Mouse (Mus musculus): Measurements from ENCODE around the gene Colgalt2.
A peak's percentile ranks its signal among the peaks of the same experiment; 100 is the strongest.
"Not testable (repeated sequence)": the region's sequence is repeated elsewhere in the genome, so short reads cannot be mapped to it uniquely, and the experiment has no call there.

The Colgalt2 gene

DNA sequence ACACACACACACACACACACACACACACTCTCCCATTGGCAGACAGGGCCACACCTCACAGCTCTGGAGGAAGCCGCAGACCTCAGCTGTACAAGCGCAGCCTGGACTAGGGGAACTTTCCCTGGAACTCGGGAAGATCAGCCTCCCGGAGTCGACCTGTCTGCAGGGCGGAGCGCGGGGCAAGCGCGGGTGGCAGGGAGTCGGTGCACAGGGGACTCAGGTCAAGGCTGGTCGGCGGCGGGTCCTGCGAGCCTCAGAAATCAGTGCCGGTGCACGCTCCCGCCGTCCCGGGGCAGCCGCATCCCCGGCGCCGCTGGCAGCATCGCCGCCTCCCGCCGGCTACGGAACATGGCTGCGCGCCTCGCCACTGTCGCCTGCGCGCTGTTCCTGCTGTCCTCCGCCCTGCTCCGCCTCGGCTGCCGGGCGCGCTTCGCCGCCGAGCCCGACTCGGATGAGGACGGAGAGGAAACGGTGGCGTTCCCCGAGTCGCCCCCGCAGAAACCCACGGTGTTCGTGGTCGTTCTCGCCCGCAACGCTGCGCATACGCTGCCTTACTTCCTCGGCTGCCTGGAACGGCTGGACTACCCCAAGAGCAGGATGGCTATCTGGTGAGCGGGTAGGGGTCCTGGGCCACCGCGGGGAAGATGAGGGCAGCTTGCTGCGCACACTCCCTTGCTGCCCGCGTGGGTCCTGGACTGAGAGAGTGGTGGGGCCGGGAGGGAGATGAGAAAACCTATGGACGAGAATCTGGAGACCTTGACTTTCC is at the start of gene Colgalt2:
Gene Colgalt2, plus strand, starts transcription at position 41 of the 766 bp plus-strand sequence.
- DNase-seq (ENCODE audit: low spot score) = no peak

DNA sequence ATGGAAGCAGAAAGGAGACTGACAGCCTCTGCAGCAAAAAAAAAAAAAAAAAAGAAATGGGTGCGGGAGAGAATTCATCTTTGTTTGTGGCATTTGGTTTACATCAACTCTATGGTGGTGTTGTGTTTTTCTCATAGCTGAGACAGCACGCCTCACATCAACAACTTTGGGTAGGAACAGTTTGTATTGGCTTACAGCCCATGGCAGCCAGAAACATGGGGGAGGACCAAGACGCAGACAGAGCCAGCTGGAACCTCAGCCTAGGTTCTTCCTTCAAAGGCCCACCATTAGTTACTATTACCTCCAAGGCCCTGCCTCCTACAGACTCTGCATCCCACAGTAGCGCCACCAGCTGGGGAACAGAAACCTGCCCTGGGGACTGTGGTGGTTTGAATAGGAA is 42.9 kb upstream of the Colgalt2 start:
- no peak for DNase-seq (ENCODE audit: low spot score)

DNA sequence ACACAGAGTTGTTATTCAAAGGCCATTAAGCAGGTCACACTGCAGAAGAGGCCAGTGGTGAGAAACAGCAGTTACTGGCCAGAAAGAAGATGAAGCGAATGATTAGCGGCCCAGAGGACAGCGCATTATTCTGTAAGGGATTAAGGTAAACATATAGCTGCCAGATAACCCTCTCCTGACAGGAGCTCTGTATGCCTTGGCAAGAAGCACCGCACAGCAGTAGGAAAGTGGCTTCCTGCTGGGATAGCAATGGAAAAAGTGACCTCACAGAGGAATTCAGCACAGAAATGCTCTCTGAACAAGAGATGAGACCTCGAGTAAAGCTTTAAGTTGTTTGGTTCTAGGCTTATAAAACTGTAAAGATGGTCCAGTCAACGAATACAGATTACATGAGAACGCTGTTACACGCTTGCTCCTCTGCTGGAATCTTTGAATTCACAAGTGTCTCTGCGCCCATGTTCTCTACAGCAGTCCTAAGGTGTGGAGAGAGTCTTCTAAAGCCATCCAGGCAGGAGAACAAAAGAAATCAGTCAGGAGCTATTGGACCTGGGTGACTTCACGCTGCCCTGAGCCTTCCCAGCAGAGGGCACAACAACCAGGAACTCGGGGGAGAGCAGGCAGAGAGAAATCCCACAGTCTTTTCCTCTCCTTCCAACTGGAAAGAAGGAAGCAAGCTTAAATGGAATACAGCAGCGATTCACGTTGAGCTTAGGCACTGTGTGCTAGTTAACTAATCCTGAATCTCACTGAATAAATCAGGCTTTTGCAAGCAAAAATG is 31.1 kb upstream of the Colgalt2 start:
- DNase-seq (ENCODE audit: low spot score) = no peak

DNA sequence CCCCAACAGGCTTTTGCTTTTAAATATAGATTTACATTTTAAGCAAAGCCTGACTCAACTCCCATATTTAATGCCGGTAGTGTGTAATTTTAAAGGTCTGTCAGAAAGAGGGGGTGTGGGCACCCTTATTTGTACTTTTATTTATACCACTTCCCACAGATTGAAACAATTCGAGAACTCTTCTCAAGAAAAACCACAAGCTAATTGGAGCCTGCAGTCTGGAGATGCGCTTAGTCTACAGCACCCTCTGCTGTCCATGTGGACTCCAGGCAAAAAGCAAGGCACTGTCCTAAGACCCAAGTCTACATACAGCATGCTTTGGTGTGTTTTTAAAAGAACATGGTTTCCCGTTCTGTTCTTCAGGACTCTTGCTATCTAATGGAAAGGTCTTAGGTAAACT is 30.5 kb upstream of the Colgalt2 start:
- DNase-seq (ENCODE audit: low spot score) = peak; percentile 80

DNA sequence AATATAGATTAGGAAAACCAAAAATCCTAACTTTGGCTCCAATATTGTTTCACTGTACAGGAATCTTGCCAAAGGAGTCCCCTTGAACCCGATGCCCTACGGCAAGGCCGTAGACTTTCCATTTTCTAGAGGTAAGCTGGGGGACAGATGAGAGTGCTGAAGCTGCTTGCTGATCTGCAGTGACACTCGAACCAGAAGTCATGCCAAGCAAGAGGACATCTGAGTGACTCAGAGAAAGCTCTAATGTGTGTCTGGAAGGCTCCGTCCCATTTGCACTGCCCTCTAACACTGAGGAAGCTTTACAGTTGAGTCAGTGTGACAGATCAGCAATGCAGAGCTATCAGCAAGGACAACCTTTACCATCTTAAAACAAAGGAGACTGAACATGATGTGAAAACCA is 21.3 kb upstream of the Colgalt2 start:
- DNase-seq (ENCODE audit: low spot score) = no peak

DNA sequence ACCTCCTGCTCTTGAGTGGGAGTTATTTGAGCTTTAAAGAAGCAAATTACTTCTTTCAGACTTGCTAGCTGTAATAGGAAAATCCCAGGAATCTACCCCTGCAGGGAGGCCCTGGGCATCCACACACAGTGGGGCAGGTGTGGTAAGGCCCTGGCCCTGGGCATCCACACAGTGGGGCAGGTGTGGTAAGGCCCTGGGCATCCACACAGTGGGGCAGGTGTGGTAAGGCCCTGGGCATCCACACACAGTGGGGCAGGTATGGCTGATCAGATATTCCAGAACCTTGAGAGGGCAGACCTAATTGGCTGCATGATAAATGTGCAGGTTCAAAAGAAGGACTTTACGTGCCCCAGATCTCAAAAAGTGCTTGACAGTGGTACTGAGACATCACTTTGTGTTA is 15.0 kb upstream of the Colgalt2 start:
- no peak for DNase-seq (ENCODE audit: low spot score)

DNA sequence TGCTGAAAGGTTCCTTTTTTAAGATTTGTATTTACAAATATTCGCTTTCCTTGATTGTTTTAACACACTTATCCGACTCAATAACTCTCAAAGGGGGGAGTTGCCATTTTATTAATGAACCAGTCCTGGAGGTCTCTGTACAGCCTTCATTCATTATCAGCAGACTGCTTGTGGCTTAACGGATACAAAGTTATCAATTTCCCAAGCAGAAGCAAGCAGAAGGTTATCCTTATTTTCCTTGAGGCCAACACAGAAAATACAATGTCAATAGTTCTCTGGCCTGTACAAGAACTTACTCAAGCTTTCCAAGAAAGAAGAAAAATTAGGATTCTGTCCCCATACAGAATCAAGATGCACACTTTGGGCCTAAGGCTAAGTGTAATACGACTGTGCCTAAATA is 13.9 kb upstream of the Colgalt2 start:
- DNase-seq (ENCODE audit: low spot score) = not testable (repeated sequence)

DNA sequence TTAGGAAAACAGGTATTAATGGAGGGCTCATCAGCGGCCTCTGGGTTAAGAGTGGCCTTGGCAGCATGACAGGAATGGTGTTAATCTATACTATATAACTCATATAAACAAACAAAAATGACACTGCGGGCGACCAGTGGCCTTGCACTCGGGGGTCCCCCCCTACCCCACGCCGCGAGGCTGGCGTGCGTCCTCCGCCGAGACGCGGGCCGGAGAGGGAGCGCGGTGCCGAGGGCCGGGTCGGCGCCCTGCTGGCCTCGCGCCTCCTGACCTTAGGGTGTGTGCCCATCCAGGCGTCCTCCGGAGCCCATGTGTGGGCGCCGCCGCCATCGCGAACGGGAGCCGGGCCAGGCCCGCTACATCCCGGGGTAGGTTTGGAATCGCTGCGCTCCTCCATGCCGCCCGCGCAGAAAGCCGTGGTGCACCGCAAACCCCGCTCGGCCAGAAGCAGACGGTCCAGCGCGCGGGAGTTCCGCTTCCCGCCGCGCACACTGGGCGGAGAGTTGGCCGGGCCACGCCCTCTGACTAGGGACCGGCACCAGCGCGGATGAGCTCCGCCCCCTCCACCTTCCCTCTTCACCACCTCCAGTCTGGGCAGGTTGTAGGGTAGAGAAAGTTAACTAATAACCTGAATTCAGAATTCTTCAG is 13.3 kb upstream of the Colgalt2 start, which contains the start of gene Tsen15:
Gene Tsen15, minus strand, starts transcription at position 501 of the 648 bp plus-strand sequence.
- DNase-seq (ENCODE audit: low spot score) = peak; percentile 73

DNA sequence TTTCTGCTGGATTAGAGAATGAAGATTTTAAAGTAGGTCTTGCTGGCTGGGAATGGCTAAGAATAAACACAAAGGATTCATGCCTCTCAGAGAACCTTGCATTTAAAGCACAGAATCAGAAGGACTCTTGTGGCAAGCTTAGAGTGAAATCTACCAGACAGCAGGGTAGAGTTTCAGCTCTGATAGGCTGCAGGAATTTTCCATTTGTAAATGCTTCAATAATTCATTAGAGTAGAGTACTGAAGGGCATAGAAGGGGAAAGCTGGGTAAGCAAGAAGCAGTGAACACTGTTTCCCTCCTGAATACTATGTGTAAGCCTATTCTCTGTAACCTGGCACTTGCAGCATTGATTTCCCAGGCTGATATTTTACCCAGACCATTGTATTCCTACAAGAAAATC is 10.4 kb upstream of the Colgalt2 start:
- DNase-seq (ENCODE audit: low spot score) = no peak

DNA sequence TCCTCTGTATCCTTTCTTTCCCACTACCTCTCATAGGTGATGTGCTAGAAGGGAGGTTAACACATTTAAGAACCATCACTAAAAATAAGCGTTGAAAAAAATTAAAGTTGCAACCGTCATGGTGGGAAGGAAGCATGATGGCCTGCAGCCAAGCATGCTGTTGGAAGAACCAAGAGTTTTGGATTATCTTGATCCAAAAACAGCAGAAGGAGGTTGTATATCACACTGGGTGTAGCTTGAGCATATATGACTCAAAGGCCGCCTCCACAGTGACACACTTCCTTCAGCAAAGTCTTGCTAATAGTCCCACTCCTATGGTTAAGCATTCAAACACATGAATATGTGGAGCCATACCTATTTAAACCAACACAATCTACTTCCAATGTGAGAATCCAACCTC is 5.5 kb upstream of the Colgalt2 start:
- no peak for DNase-seq (ENCODE audit: low spot score)

DNA sequence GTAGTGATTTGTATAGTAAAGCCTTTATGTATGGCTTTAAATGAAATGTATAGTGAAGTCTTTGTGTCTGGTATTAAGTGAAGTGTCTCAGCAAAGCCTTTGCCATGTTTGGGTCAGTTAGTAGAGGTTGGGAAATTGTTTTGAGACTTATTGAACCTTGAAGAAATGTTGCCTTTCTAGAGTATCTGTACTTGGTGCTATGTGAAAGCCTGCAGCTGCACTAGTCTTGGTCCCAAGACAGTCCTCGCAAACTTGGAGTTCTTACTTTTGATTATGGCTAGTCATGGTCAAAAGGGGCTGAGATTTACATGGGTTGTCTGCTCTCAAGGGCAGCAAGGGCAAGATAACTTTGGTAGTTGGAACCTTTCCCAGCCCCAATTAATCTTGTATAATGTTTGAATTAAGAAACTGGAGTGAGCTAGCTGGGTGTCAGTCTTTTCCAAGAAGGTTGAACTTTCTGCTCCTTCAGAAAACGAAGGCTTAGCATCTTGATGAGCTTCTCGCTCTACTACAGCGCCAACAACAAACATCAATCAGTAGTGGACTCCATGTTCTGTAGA is 4.6 kb upstream of the Colgalt2 start:
- no peak for DNase-seq (ENCODE audit: low spot score)

DNA sequence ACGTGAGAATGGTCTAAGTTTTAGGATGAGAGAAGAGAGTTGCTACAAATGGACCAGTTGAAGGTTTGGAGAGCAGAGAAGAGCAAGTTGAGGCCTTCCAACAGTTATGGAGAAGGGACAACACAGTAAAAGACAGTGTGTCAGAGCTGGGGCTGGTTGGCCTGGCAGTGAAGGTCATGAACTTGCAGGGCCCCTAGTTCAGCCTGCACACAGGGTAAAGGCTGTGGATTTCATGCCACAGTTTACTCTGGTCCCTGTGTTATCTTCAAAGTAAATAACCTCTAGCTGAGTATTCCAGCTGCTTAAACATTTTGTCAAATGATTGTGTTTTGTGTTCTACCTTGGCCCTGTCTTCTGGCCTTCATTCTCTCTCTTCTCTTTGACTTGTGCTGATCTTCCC is 922 bp upstream of the Colgalt2 start:
- DNase-seq (ENCODE audit: low spot score) = no peak

DNA sequence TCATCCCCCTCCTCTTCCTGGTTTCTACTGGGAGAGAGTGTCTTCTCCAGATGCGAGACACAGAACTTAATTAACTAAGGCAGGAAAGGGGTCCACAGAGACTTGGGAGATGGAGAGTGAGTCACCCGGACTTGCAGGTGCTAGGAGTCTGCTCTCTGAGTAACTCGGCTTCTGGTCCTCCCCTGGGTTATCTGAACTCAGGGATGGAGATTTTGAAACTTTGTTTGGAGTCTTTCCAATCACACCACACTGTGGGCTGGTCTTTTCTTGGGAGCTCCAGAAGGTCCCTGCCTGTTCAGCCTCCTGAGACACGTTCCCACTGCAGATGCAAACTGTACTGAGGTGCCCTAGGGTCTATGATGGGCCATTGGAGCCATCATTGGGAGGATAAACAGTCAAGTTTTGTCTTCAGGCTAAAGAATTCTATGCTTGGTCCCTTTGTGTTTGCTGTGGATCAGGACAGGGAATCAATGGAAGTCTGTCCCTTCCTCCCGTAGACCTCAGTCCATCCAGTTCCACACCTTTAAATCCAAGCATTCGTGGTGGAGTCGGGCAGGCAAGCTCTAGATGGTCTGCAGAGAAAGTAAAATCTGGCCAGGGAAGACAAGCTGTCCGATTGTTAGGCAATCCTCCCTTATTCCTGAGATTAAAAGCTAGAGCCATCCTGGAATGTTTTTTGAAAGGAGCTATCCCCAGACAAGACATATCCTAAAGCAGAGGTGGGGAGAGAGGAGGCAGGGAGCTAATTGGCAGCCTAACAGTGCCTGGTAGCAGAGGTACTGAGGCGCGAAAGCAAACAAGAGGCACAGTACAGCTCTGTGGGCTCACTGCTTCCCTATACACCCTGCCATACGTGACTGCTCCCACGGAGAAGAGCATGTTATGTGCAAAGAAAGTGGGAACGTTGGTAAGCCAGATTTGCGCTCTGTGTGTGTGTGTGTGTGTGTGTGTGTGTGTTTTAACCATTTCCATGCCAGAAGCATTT is 1.2 kb downstream of the Colgalt2 start:
- no peak for DNase-seq (ENCODE audit: low spot score)

DNA sequence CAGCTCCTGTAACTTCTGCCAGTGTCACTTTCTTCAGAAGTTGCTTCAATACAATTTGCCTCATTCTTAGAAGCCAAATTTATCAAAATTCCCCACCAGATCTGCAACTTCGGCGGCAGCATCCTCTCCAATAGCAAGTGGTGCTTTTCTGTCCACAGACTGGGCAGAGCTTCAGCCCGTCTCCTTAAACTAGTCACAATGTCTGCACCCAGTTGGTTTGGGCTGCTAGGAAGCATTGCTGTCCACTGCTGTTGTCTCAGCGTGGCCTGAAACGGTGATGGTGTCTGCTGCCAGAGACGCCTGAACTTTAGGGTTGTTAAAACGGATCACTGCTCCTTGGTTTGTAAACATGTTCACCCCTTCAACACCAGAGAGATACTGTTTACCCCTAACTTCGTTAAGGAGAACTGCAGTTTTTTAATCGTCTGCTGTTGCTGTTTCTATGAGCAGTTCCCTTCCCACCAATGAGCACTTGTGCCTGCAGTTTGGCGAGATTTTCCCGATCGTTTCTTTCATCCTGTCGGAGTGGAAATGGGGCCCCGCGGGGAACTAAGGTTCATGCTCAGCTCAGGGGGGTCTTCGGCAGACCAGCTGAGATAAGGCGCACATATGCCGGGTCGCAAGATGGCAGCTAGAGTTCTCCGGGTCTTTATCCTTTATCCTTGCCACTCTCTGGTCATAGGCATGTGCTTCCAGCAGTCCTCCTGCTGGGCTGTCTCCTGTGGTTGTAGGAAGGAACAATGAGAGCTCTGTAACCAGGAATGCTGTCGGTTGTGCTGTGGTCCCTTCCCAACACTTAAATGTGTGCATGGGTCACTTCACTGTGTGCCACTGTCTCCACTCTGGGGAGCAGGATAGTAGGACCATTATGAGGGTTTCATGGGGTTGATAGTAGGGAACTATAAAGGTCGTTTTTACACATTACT is 7.7 kb downstream of the Colgalt2 start:
- DNase-seq (ENCODE audit: low spot score) = no peak

DNA sequence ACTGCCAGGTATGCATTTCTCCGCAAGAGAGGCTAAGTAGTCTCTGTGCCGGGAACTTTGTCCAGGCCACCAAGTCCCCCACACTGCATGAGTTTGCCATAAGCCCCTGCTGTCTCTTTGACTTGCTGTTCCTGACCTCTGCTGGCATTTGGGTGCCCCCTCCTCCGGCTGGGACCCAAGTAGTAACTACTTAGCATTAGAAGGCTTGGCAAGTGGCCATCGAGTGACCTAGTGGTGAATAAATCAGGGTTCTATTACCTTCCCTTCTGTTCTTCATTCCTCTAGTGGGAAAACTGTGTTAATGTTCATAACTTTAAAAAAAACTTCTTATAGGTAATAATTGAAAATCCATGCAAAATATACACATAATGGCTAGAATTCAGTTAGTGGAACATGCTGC is 9.7 kb downstream of the Colgalt2 start:
- DNase-seq (ENCODE audit: low spot score) = no peak

DNA sequence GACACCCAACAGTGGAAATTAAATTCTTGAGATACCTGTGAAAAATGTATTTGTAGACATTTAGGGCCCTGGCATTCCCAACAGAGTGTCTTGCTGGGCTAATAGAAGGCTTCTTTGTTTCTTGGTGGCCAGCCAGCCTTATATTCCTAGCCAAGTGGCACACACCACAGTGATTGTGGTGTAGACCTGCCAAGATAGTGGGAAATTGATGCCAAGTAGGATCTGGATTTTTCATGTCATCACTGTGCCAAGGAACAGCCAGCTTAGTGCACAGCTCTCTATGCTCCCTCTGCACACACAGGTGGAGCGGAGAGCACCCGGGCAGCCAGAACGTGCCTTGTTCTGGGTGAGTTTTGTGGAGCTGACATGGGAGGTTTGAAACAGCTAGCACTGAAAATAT is 11.0 kb downstream of the Colgalt2 start:
- DNase-seq (ENCODE audit: low spot score) = peak; percentile 81

DNA sequence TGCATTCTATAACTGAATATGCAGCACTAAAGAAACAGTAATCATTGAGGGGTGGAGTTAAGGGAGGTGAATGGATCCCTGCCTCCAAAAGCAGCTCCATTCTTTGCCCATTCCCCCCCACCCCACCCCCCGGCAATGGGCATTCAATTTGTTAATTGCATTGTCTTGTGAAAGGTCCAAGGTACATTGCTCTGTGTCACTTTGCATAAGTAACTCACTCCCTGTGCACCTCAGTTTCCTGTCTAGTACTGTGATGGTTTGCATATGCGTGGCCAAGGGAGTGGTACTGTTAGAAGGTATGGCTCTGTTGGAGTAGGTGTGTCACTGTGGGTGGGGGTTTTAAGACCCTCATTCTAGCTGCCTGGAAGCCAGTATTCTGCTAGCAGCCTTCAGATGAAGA is 13.5 kb downstream of the Colgalt2 start:
- no peak for DNase-seq (ENCODE audit: low spot score)

DNA sequence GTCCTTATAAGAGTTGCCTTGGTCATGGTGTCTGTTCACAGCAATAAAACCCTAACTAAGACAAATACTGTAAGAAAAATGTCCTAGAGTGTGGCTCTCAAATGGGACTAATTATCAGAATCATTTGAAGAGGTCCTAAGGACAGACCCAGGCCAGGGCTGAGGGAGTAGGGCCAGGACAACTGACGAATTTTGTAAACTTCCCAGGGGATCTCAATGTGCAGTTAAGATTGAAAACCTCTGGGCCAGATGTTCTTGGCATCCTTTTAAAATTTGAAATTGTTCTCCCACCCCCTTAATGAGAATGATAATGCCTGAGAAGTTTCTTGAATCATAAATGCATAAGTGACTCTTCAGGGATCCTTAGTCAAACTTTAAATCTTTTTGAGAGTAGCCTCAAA is 14.3 kb downstream of the Colgalt2 start:
- no peak for DNase-seq (ENCODE audit: low spot score)

DNA sequence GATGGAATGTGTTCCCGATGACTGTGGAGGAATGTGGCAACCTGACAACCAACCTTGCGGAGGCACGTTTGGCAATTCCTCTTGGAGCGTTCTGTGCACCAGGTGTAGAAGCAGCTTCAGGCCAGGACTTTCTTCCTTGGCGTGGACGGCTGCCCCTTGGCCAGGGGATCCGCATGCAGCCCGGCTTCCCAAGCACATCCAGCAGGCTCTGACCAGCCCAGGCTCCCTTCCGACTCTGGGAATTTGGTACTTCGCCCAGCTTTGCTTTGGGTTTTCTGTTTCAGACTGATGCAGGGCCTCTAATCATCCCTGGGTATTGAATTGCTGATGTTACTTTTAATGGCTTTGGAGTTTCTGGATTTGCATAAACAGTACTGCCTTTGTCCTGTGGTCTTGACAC is 14.8 kb downstream of the Colgalt2 start:
- no peak for DNase-seq (ENCODE audit: low spot score)

DNA sequence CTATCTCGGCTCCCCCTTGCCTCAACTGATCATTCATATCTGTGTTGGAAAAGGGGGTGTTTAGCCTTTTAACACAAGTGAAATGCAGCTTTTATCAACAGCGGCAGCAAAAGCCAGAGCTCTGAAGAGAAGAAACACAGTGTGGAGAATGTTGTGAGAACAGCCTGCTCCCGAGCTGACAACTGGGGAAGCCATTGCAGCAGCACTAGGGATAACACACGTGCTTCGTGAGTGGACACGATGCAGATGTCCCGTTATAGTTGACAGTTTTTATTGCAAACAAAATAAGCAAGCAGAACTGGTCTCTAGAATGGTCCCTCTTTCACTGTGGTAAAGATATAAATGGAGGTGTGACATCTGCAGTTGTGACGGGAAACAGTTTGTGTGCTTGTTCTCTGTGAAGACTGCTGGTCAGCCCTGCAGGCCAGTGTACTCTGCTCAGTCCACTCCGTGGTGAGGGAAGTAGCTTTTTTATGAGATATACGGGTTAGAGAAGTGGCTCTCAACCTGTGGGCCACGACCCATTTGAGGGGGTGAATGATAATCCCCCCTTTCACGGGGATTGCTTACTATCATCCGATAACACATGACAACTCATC is 16.8 kb downstream of the Colgalt2 start:
- no peak for DNase-seq (ENCODE audit: low spot score)

Data from adipocyte (in vitro differentiated cells).